Mouse (Mus musculus): ENCODE data around the gene Lypd6b. TPM values are rescaled to one million over a fixed set of nuclear protein-coding genes. Genes with fewer than 3 reads are reported as not detected.

Lypd6b gene
- polyA plus RNA-seq, 1 experiment = 10.7 TPM

- Histone ChIP-seq H3K27me3 (ENCODE audit: control insufficient read depth, insufficient read depth, low read length) (no peaks in the 10 kb centered on the region), H3K4me3 (replicated peaks; ENCODE audit: insufficient read depth, low read depth, low read length) (no peak overlapping the region), H3K27ac (ENCODE audit: insufficient read depth, low read length) (no peak overlapping the region), H3K4me1 (ENCODE audit: control insufficient read depth, insufficient read depth, low read length) (peaks cover 8% of the 10 kb centered on the region)
- 97% methylated on average over 3 of the region's 3 CpGs for WGBS
- TF ChIP-seq CTCF (IDR thresholded peaks at IDR 0.05; ENCODE audit: borderline replicate concordance, insufficient read depth, low read depth, low read length) = no peak
- no peak for TF ChIP-seq POLR2A (IDR thresholded peaks at IDR 0.05; ENCODE audit: borderline replicate concordance, insufficient read depth, low read length)
- no peak for DNase-seq
Measured at GRCm38 (mm10) chr2:49753062-49753461, 34.4 kb upstream of the Lypd6b start.

- TF ChIP-seq POLR2A (IDR thresholded peaks at IDR 0.05; ENCODE audit: borderline replicate concordance, insufficient read depth, low read length) = no peak
- TF ChIP-seq CTCF (IDR thresholded peaks at IDR 0.05; ENCODE audit: borderline replicate concordance, insufficient read depth, low read depth, low read length) = no peak
- DNase-seq = no peak
- Histone ChIP-seq H3K27ac (ENCODE audit: insufficient read depth, low read length) (no peak overlapping the region), H3K4me1 (ENCODE audit: control insufficient read depth, insufficient read depth, low read length) (peaks cover 8% of the 10 kb centered on the region), H3K4me3 (replicated peaks; ENCODE audit: insufficient read depth, low read depth, low read length) (no peak overlapping the region), H3K27me3 (ENCODE audit: control insufficient read depth, insufficient read depth, low read length) (no peaks in the 10 kb centered on the region)
- 71% methylated on average over 2 of the region's 2 CpGs for WGBS
Measured at GRCm38 (mm10) chr2:49755054-49755453, 32.4 kb upstream of the Lypd6b start.

- no peak for DNase-seq
- Histone ChIP-seq H3K4me1 (ENCODE audit: control insufficient read depth, insufficient read depth, low read length) (peaks cover 6% of the 10 kb centered on the region), H3K4me3 (replicated peaks; ENCODE audit: insufficient read depth, low read depth, low read length) (no peak overlapping the region), H3K27me3 (ENCODE audit: control insufficient read depth, insufficient read depth, low read length) (no peaks in the 10 kb centered on the region), H3K27ac (ENCODE audit: insufficient read depth, low read length) (no peak overlapping the region)
- WGBS = 35% methylated on average over 7 of the region's 7 CpGs
- TF ChIP-seq CTCF (IDR thresholded peaks at IDR 0.05; ENCODE audit: borderline replicate concordance, insufficient read depth, low read depth, low read length) (no peak), POLR2A (IDR thresholded peaks at IDR 0.05; ENCODE audit: borderline replicate concordance, insufficient read depth, low read length) (no peak)
Measured at GRCm38 (mm10) chr2:49757616-49758015, 29.9 kb upstream of the Lypd6b start.

- TF ChIP-seq CTCF (IDR thresholded peaks at IDR 0.05; ENCODE audit: borderline replicate concordance, insufficient read depth, low read depth, low read length) (peak; percentile 55; the same call in 1 of the 2 replicates), POLR2A (IDR thresholded peaks at IDR 0.05; ENCODE audit: borderline replicate concordance, insufficient read depth, low read length) (no peak)
- H3K4me1 ChIP-seq (ENCODE audit: control insufficient read depth, insufficient read depth, low read length) = no peaks in the 10 kb centered on the region
- H3K4me3 ChIP-seq (replicated peaks; ENCODE audit: insufficient read depth, low read depth, low read length) = no peak overlapping the region
- H3K27ac ChIP-seq (ENCODE audit: insufficient read depth, low read length) = no peak overlapping the region
- H3K27me3 ChIP-seq (ENCODE audit: control insufficient read depth, insufficient read depth, low read length) = no peaks in the 10 kb centered on the region
- 48% methylated on average over 7 of the region's 7 CpGs for WGBS
- DNase-seq = no peak
Measured at GRCm38 (mm10) chr2:49764331-49764946, 23.0 kb upstream of the Lypd6b start.

- no peak for DNase-seq
- H3K4me1 ChIP-seq (ENCODE audit: control insufficient read depth, insufficient read depth, low read length) = no peaks in the 10 kb centered on the region; the same call in 1 of the 2 replicates
- no peak overlapping the region for H3K4me3 ChIP-seq (replicated peaks; ENCODE audit: insufficient read depth, low read depth, low read length)
- H3K27me3 ChIP-seq (ENCODE audit: control insufficient read depth, insufficient read depth, low read length) = no peaks in the 10 kb centered on the region
- TF ChIP-seq POLR2A (IDR thresholded peaks at IDR 0.05; ENCODE audit: borderline replicate concordance, insufficient read depth, low read length) (no peak), CTCF (IDR thresholded peaks at IDR 0.05; ENCODE audit: borderline replicate concordance, insufficient read depth, low read depth, low read length) (no peak)
- WGBS = 70% methylated on average over 2 of the region's 2 CpGs
- no peak overlapping the region for H3K27ac ChIP-seq (ENCODE audit: insufficient read depth, low read length)
Measured at GRCm38 (mm10) chr2:49768916-49769315, 18.6 kb upstream of the Lypd6b start.

- TF ChIP-seq POLR2A (IDR thresholded peaks at IDR 0.05; ENCODE audit: borderline replicate concordance, insufficient read depth, low read length) (no peak), CTCF (IDR thresholded peaks at IDR 0.05; ENCODE audit: borderline replicate concordance, insufficient read depth, low read depth, low read length) (no peak)
- 57% methylated on average over 5 of the region's 5 CpGs for WGBS
- H3K4me1 ChIP-seq (ENCODE audit: control insufficient read depth, insufficient read depth, low read length) = no peaks in the 10 kb centered on the region; the same call in 1 of the 2 replicates
- no peak for DNase-seq
- no peaks in the 10 kb centered on the region for H3K27me3 ChIP-seq (ENCODE audit: control insufficient read depth, insufficient read depth, low read length)
- no peak overlapping the region for H3K4me3 ChIP-seq (replicated peaks; ENCODE audit: insufficient read depth, low read depth, low read length)
- H3K27ac ChIP-seq (ENCODE audit: insufficient read depth, low read length) = no peak overlapping the region
Measured at GRCm38 (mm10) chr2:49770440-49770839, 17.0 kb upstream of the Lypd6b start.

- DNase-seq = no peak
- Histone ChIP-seq H3K27ac (ENCODE audit: insufficient read depth, low read length) (no peak overlapping the region), H3K4me3 (replicated peaks; ENCODE audit: insufficient read depth, low read depth, low read length) (no peak overlapping the region), H3K4me1 (ENCODE audit: control insufficient read depth, insufficient read depth, low read length) (no peaks in the 10 kb centered on the region; the same call in 1 of the 2 replicates), H3K27me3 (ENCODE audit: control insufficient read depth, insufficient read depth, low read length) (no peaks in the 10 kb centered on the region)
- no peak for TF ChIP-seq CTCF (IDR thresholded peaks at IDR 0.05; ENCODE audit: borderline replicate concordance, insufficient read depth, low read depth, low read length)
- TF ChIP-seq POLR2A (IDR thresholded peaks at IDR 0.05; ENCODE audit: borderline replicate concordance, insufficient read depth, low read length) = no peak
- WGBS = 71% methylated on average over 11 of the region's 11 CpGs
Measured at GRCm38 (mm10) chr2:49771172-49771571, 16.3 kb upstream of the Lypd6b start.

GRCm38 (mm10) chr2:49773194-49773931 lies 14.1 kb upstream of the Lypd6b start:
- no peak for DNase-seq
- TF ChIP-seq CTCF (IDR thresholded peaks at IDR 0.05; ENCODE audit: borderline replicate concordance, insufficient read depth, low read depth, low read length) = no peak
- no peak for TF ChIP-seq POLR2A (IDR thresholded peaks at IDR 0.05; ENCODE audit: borderline replicate concordance, insufficient read depth, low read length)
- no peak overlapping the region for H3K4me3 ChIP-seq (replicated peaks; ENCODE audit: insufficient read depth, low read depth, low read length)
- no peaks in the 10 kb centered on the region for H3K27me3 ChIP-seq (ENCODE audit: control insufficient read depth, insufficient read depth, low read length)
- H3K27ac ChIP-seq (ENCODE audit: insufficient read depth, low read length) = no peak overlapping the region
- no peaks in the 10 kb centered on the region; the same call in 1 of the 2 replicates for H3K4me1 ChIP-seq (ENCODE audit: control insufficient read depth, insufficient read depth, low read length)
- WGBS = 85% methylated on average over 10 of the region's 10 CpGs

Measured in cerebellum, adult 2 months (tissue).